Mouse (Mus musculus) testis, adult 2 months (tissue): ENCODE measurements around the gene Gpr158.

Experiments used
- CTCF ChIP-seq: fragments of 200-500 bp; IDR thresholded peaks from 2 replicates; pipeline ENCODE4 v1.5.1; 2012; ENCODE audit warnings: low read depth, mild to moderate bottlenecking, inconsistent platforms, low read length, moderate library complexity; ENCODE audit not compliant: control insufficient read depth, insufficient read depth, insufficient replicate concordance
- POLR2A ChIP-seq: fragments of 200-500 bp; IDR thresholded peaks from 2 replicates; pipeline ENCODE4 v1.6.1; 2012; ENCODE audit warnings: low read depth, mild to moderate bottlenecking, inconsistent platforms, low read length, moderate library complexity; ENCODE audit not compliant: control insufficient read depth

GRCm38 (mm10) chr2:21507449-21507848 lies 140.1 kb downstream of the Gpr158 start:
- TF ChIP-seq POLR2A: no peak
- TF ChIP-seq CTCF: no peak
